Mouse (Mus musculus) activated CD4-positive, CD25-positive, alpha-beta regulatory T cell (primary cell): ENCODE data around the gene Olfr1360. TPM values are rescaled to one million over a fixed set of nuclear protein-coding genes. Genes with fewer than 3 reads are reported as not detected.

Experiments
- polyA plus RNA-seq, 2 experiments: library from polyadenylated mRNA; unstranded; fragments of 100-300 nt; shearing (Covaris generic); gene quantifications; one replicate each; pipeline ENCODE4 v1.2.1; 2017

Olfr1360 gene
- under 1 TPM in 1 of 2 experiments, not detected in 1; 0.09 TPM for polyA plus RNA-seq

GRCm38 (mm10) chr13:21677305-21677704 lies at the start of gene Olfr1360:
TSS of gene Olfr1360 (minus strand) at chr13:21677405.

GRCm38 (mm10) chr13:21721757-21722372 lies 44.7 kb upstream of the Olfr1360 start, which contains the start of gene Hist1h2bm:
TSS of gene Hist1h2bm (plus strand) at chr13:21722044.

GRCm38 (mm10) chr13:21717397-21718357 lies 40.5 kb upstream of the Olfr1360 start, which contains the start of gene Hist1h3h:
TSS of gene Hist1h3h (plus strand) at chr13:21717659.

GRCm38 (mm10) chr13:21715864-21716539 lies 38.8 kb upstream of the Olfr1360 start, which contains the start of the genes Hist1h2bl and Hist1h2ai:
TSS of gene Hist1h2bl (minus strand) at chr13:21716143.
TSS of gene Hist1h2ai (plus strand) at chr13:21716422.

DNA sequence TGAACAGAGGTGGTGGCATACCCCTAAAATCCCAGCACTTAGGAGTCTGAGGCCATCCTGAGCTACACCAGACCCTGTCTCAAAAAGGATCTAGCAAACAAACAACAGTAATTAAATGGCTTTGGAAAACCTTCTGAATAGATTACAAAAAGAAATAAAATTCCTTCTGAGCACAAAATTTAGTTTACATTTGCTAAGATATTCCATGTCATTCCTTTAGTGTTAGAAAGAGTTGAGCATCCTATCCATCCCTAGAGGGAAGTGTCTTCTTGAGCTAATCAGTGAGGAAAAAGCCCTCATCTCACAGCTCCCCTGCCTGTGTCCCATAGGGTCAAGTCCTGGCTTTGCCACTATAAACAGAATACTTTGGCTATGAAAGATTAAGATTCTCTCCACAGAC lies 20.6 kb upstream of the Olfr1360 start, which contains the start of gene Olfr1359:
Gene Olfr1359, plus strand, starts transcription at position 301 of the 400 bp plus-strand sequence.

DNA sequence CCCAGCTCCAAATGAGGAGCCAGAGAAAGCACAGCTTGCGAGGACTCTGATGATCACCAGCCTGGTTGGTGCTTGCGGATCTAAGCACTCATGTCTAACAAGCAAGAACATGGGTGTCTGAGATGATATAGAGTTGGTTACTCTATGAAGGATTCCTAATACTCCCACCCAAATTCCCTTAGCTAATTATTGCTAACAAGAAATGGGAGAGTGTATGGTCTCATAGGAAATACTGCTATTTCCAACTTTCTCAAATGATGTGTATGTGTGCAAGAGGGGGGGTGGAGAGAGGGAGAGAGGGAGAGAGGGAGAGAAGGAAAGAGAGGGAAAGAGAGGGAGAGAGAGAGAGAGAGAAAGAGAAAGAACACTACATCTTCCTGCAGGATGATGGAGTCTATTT lies 13.9 kb downstream of the Olfr1360 start, which contains the start of gene Olfr1361:
Gene Olfr1361, minus strand, starts transcription at position 101 of the 400 bp plus-strand sequence.

GRCm38 (mm10) chr13:21642418-21642817 lies 34.8 kb downstream of the Olfr1360 start, which contains the start of gene Olfr11:
TSS of gene Olfr11 (minus strand) at chr13:21642518.

Other genes starting within 250 kb of the Olfr1360 start
- gene Pgbd1, start 236.3 kb downstream of the Olfr1360 start, polyA plus RNA-seq, result under 1 TPM; 0.37 to 0.53 TPM
- gene Zscan26, start 223.7 kb downstream of the Olfr1360 start, polyA plus RNA-seq, result 1 to 10 TPM; 4.8 to 5.5 TPM
- gene Nkapl, start 208.9 kb downstream of the Olfr1360 start, polyA plus RNA-seq, result not detected
- gene Zkscan4, start 198.5 kb downstream of the Olfr1360 start, polyA plus RNA-seq, result not detected
- not detected for gene Gm10065, start 198.0 kb downstream of the Olfr1360 start, polyA plus RNA-seq
- gene AK157302, start 182.2 kb downstream of the Olfr1360 start, polyA plus RNA-seq, result under 1 TPM; 0.18 TPM
- 10 to 100 TPM; 17.3 to 21.5 TPM for gene Gm11273, start 176.0 kb downstream of the Olfr1360 start, polyA plus RNA-seq
- gene Zkscan8, start 146.3 kb downstream of the Olfr1360 start, polyA plus RNA-seq, result 1 to 10 TPM; 3.9 to 5.7 TPM
- gene Olfr1366, start 134.6 kb downstream of the Olfr1360 start, polyA plus RNA-seq, result not detected
- gene Olfr1535, start 117.5 kb downstream of the Olfr1360 start, polyA plus RNA-seq, result under 1 TPM; 0.08 to 0.29 TPM
- not detected for gene Olfr1364, start 95.6 kb downstream of the Olfr1360 start, polyA plus RNA-seq
- gene Olfr1362, start 63.4 kb downstream of the Olfr1360 start, polyA plus RNA-seq, result not detected
- not detected for gene Olfr11, start 34.9 kb downstream of the Olfr1360 start, polyA plus RNA-seq
- gene Olfr1361, start 14.0 kb downstream of the Olfr1360 start, polyA plus RNA-seq, result not detected
- not detected for gene Olfr1359, start 20.7 kb upstream of the Olfr1360 start, polyA plus RNA-seq
- under 1 TPM; 0.64 to 0.91 TPM for gene Hist1h2bl, start 38.7 kb upstream of the Olfr1360 start, polyA plus RNA-seq
- gene Hist1h2ai, start 39.0 kb upstream of the Olfr1360 start, polyA plus RNA-seq, result 10 to 100 TPM in 1 of 2 experiments, 1 to 10 TPM in 1; 8.5 to 16.3 TPM
- gene Hist1h3h, start 40.3 kb upstream of the Olfr1360 start, polyA plus RNA-seq, result 1 to 10 TPM; 3.5 to 6.8 TPM
- 1 to 10 TPM; 1.4 to 2.6 TPM for gene Hist1h2bm, start 44.6 kb upstream of the Olfr1360 start, polyA plus RNA-seq
- 1 to 10 TPM in 1 of 2 experiments, not detected in 1; 1.2 TPM for gene Hist1h4j, start 57.7 kb upstream of the Olfr1360 start, polyA plus RNA-seq
- gene Hist1h4k, start 73.1 kb upstream of the Olfr1360 start, polyA plus RNA-seq, result 10 to 100 TPM; 14.4 to 26.1 TPM
- gene Hist1h2ak, start 76.4 kb upstream of the Olfr1360 start, polyA plus RNA-seq, result 1 to 10 TPM; 5.2 to 7.9 TPM
- 1 to 10 TPM in 1 of 2 experiments, not detected in 1; 3.5 TPM for gene Hist1h2bn, start 76.7 kb upstream of the Olfr1360 start, polyA plus RNA-seq
- 10 to 100 TPM; 12.2 to 12.7 TPM for gene Hist1h1b, start 103.2 kb upstream of the Olfr1360 start, polyA plus RNA-seq
- 1 to 10 TPM; 1.3 to 2.5 TPM for gene Hist1h3i, start 106.0 kb upstream of the Olfr1360 start, polyA plus RNA-seq
- 10 to 100 TPM in 1 of 2 experiments, 1 to 10 TPM in 1; 1.0 to 13.1 TPM for gene Hist1h2an, start 109.8 kb upstream of the Olfr1360 start, polyA plus RNA-seq
- gene Hist1h2bp, start 110.1 kb upstream of the Olfr1360 start, polyA plus RNA-seq, result 1 to 10 TPM in 1 of 2 experiments, not detected in 1; 1.5 TPM
- gene Hist1h2bq, start 132.8 kb upstream of the Olfr1360 start, polyA plus RNA-seq, result 10 to 100 TPM; 10.3 to 13.9 TPM
- not detected for gene Hist1h2ao, start 133.1 kb upstream of the Olfr1360 start, polyA plus RNA-seq
- gene Hist1h4m, start 134.3 kb upstream of the Olfr1360 start, polyA plus RNA-seq, result 10 to 100 TPM; 27.8 to 33.8 TPM
- gene Hist1h4n, start 154.8 kb upstream of the Olfr1360 start, polyA plus RNA-seq, result 10 to 100 TPM in 1 of 2 experiments, 1 to 10 TPM in 1; 6.0 to 10.8 TPM
- 100 to 1,000 TPM; 513 to 599 TPM for gene Hist1h2ap, start 156.1 kb upstream of the Olfr1360 start, polyA plus RNA-seq
- 10 to 100 TPM; 10.1 to 13.9 TPM for gene Hist1h2br, start 156.3 kb upstream of the Olfr1360 start, polyA plus RNA-seq